Mouse (Mus musculus) 3134 (cell line): ENCODE data around the gene Pard3b.

Experiments
- DNase-seq: peaks from one replicate; pipeline ENCODE4 v3.0.0-alpha.2; 2011; ENCODE audit warnings: low spot score; ENCODE audit not compliant: insufficient read length; ENCODE audit errors: extremely low read depth

The Pard3b gene

GRCm38 (mm10) chr1:61638347-61639111, at the start of gene Pard3b:
Gene Pard3b, plus strand, starts transcription at chr1:61638824.
- DNase-seq, result no peak

- no peak for DNase-seq
These were observed 22.4 kb upstream of the Pard3b start for GRCm38 (mm10) chr1:61616176-61616575.

GRCm38 (mm10) chr1:61620651-61621050, 18.0 kb upstream of the Pard3b start:
- no peak for DNase-seq

- DNase-seq, result no peak
These were observed 8.8 kb upstream of the Pard3b start for GRCm38 (mm10) chr1:61629857-61630256.

GRCm38 (mm10) chr1:61639114-61640093, 780 bp downstream of the Pard3b start:
- peak; percentile 4 for DNase-seq

GRCm38 (mm10) chr1:61641880-61642279, 3.3 kb downstream of the Pard3b start:
- DNase-seq, result no peak

- no peak for DNase-seq
These were observed 6.4 kb downstream of the Pard3b start for GRCm38 (mm10) chr1:61645062-61645461.

- DNase-seq, result no peak
These were observed 11.3 kb downstream of the Pard3b start for GRCm38 (mm10) chr1:61649964-61650363.

- no peak for DNase-seq
These were observed 13.0 kb downstream of the Pard3b start for GRCm38 (mm10) chr1:61651454-61652271.

GRCm38 (mm10) chr1:61657760-61658159, 19.1 kb downstream of the Pard3b start:
- DNase-seq, result no peak

- no peak for DNase-seq
These were observed 21.3 kb downstream of the Pard3b start for GRCm38 (mm10) chr1:61659931-61660330.

GRCm38 (mm10) chr1:61685221-61685814, 46.7 kb downstream of the Pard3b start:
- no peak for DNase-seq

GRCm38 (mm10) chr1:61685921-61686320, 47.3 kb downstream of the Pard3b start:
- DNase-seq, result no peak

- DNase-seq, result no peak
These were observed 49.7 kb downstream of the Pard3b start for GRCm38 (mm10) chr1:61688301-61688700.

GRCm38 (mm10) chr1:61698462-61699218, 60.0 kb downstream of the Pard3b start:
- no peak for DNase-seq

- DNase-seq, result no peak
These were observed 71.2 kb downstream of the Pard3b start for GRCm38 (mm10) chr1:61709812-61710211.

- DNase-seq, result no peak
These were observed 72.9 kb downstream of the Pard3b start for GRCm38 (mm10) chr1:61711523-61711922.

GRCm38 (mm10) chr1:61729654-61730053, 91.0 kb downstream of the Pard3b start:
- DNase-seq, result no peak

GRCm38 (mm10) chr1:61736550-61736949, 97.9 kb downstream of the Pard3b start:
- no peak for DNase-seq

GRCm38 (mm10) chr1:61742831-61743230, 104.2 kb downstream of the Pard3b start:
- no peak for DNase-seq
